Mouse (Mus musculus): ENCODE results near the gene Pgm1. TPM values are rescaled to one million over a fixed set of nuclear protein-coding genes. Genes with fewer than 3 reads are reported as not detected.

Gene Pgm1
- polyA plus RNA-seq, 1 experiment from 2014 or later: 63.5 TPM

DNA sequence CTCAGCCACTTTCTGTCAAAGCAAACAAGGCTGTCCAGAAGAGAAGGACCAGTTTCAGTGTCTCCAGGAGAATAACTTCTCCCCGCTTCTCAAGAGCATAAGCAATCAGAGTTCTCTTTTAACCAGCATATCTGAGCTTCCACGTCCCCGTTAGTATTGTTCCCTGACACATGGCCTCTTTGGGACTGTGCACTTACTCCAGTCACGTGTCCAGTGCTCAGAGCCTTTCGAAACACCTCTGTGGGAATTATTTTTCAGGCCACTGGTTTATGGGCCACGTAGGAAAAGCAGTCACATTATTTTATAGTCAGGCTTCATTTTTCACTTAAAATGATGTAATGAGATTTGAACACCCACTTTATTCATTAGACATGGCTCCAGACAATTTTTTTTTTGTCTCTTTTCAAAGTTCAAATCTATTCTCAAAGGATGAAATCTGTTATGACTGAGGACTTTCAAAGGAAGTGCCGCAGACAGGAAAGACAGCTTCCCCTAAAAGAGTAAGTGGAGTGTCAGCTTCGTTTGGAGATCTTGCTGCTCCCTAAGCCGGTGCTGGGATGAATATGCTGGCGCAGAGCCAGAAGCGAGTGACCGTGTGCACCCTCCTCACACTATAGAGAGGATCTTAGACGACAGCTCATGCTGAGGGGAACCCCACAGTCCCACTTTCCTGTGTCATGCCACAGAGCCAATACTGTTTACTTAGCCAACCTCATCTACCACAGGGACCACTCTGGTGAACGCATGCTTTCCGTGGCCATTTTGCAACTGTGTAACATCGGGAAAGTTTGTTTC lies 10.7 kb downstream of the Pgm1 start:
- DNase-seq (ENCODE audit: low spot score) (peak; percentile 12), ATAC-seq (replicated peaks; ENCODE audit: low FRiP score, low read depth) (no peak)
- Histone ChIP-seq H3K27me3 (ENCODE audit: insufficient read depth, low read length) (no peaks in the 10 kb centered on the region), H3K36me3 (ENCODE audit: insufficient read depth, low read length) (no peaks in the 10 kb centered on the region), H3K9ac (ENCODE audit: low read depth, low read length) (no peak overlapping the region), H3K4me2 (ENCODE audit: low read length) (no peak overlapping the region), H3K9me3 (replicated peaks; ENCODE audit: low read length) (no peaks in the 10 kb centered on the region), H3K4me3 (replicated peaks; ENCODE audit: low read depth, low read length) (no peak overlapping the region), H3K27ac (no peak overlapping the region), H3K4me1 (replicated peaks; ENCODE audit: insufficient read depth, low read length) (no peaks in the 10 kb centered on the region)
- WGBS: 61% methylated on average over 16 of the region's 16 CpGs
- TF ChIP-seq CTCF (IDR thresholded peaks at IDR 0.05; ENCODE audit: low read depth): no peak

DNA sequence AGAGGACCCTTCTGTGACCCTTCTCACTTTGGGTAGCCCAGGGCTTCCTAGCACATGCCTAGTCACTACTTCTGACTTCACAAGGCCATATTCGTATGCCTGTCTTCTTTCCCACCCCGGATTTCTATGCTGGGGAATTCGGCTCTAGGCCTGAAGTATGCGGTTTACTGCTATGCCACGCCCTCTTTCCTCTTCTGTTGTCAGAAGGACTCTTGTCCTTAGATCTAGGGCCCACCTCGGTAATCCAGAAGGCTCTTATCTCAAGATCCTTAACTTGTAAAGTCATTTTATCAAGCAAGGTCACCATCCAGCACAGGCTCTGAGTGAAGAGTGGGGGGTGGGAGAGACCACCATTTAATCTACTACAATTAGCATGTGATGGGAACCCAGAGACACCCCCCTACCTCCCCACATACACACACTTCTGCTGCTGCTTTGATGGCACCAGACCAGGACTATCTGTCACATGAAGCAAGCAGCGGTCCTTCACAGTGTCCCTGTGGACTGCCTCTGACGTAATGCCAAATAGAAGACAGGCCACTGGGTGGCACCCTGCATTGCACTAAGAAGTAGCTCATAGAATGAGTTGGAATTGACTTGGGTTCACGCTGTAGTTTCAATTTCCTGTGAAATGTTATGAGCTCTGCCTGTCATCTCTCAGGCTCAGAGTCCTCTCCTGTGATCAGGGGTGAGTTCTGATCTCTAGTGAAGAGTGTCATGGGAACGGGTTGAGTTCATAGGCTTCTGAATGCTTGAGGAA lies 12.6 kb downstream of the Pgm1 start:
- H3K36me3 ChIP-seq (ENCODE audit: insufficient read depth, low read length): no peaks in the 10 kb centered on the region
- H3K4me1 ChIP-seq (replicated peaks; ENCODE audit: insufficient read depth, low read length): no peaks in the 10 kb centered on the region
- H3K9me3 ChIP-seq (replicated peaks; ENCODE audit: low read length): no peaks in the 10 kb centered on the region
- ATAC-seq (replicated peaks; ENCODE audit: low FRiP score, low read depth): no peak
- no peak overlapping the region for H3K4me2 ChIP-seq (ENCODE audit: low read length)
- no peak overlapping the region for H3K4me3 ChIP-seq (replicated peaks; ENCODE audit: low read depth, low read length)
- TF ChIP-seq CTCF (IDR thresholded peaks at IDR 0.05; ENCODE audit: low read depth): peak; percentile 54
- 69% methylated on average over 10 of the region's 10 CpGs for WGBS
- DNase-seq (ENCODE audit: low spot score): peak; percentile 24
- no peaks in the 10 kb centered on the region for H3K27me3 ChIP-seq (ENCODE audit: insufficient read depth, low read length)
- no peak overlapping the region for H3K27ac ChIP-seq
- H3K9ac ChIP-seq (ENCODE audit: low read depth, low read length): no peak overlapping the region

DNA sequence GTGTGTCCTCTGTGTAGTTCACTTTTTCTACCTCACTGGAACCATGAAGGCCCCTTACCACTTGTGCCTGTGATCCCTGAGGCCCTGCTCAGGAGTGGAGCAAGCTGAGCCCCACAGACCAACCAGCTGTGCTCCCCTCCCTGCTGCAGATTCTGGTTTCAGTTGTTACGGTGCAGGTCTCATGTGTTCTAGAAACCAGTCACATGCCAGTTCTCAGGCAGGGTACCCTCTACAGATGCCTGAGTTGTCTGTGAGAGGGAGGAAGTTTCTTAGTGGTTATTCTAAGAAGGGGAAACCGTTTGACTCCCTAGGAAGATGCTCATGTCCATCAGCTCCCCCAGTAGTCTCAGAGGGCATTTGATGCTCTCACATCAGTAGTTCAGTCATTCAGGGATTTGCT lies 15.4 kb downstream of the Pgm1 start:
- Histone ChIP-seq H3K27me3 (ENCODE audit: insufficient read depth, low read length) (no peaks in the 10 kb centered on the region), H3K9me3 (replicated peaks; ENCODE audit: low read length) (no peaks in the 10 kb centered on the region), H3K36me3 (ENCODE audit: insufficient read depth, low read length) (no peaks in the 10 kb centered on the region), H3K4me3 (replicated peaks; ENCODE audit: low read depth, low read length) (no peak overlapping the region), H3K4me1 (replicated peaks; ENCODE audit: insufficient read depth, low read length) (no peaks in the 10 kb centered on the region), H3K27ac (no peak overlapping the region), H3K9ac (ENCODE audit: low read depth, low read length) (no peak overlapping the region), H3K4me2 (ENCODE audit: low read length) (no peak overlapping the region)
- TF ChIP-seq CTCF (IDR thresholded peaks at IDR 0.05; ENCODE audit: low read depth): no peak
- DNase-seq (ENCODE audit: low spot score) (no peak), ATAC-seq (replicated peaks; ENCODE audit: low FRiP score, low read depth) (no peak)
- 68% methylated on average over 2 of the region's 2 CpGs for WGBS

DNA sequence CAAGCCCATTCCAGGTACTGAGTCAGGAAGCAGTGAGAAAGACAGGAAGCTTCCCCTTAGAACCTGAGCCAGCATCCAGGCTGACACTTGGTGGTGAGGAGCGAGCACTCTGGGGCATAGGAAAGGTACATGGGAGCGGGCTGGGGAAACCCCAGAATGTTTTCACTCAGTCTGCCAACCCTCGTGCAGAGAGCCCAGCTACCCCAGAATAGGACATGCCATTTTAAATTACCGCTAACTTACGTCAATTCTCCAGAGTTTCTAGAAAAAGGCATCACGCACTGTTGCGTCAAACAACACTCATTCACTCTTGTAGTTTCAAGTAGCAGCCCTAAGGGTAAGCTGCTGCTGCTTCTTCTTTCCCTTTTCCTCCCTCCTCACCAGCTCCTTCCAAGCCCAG lies 15.8 kb downstream of the Pgm1 start:
- 89% methylated on average over 7 of the region's 7 CpGs for WGBS
- no peak for TF ChIP-seq CTCF (IDR thresholded peaks at IDR 0.05; ENCODE audit: low read depth)
- Histone ChIP-seq H3K4me3 (replicated peaks; ENCODE audit: low read depth, low read length) (no peak overlapping the region), H3K27ac (no peak overlapping the region), H3K4me1 (replicated peaks; ENCODE audit: insufficient read depth, low read length) (no peaks in the 10 kb centered on the region), H3K27me3 (ENCODE audit: insufficient read depth, low read length) (no peaks in the 10 kb centered on the region), H3K9ac (ENCODE audit: low read depth, low read length) (no peak overlapping the region), H3K36me3 (ENCODE audit: insufficient read depth, low read length) (no peaks in the 10 kb centered on the region), H3K9me3 (replicated peaks; ENCODE audit: low read length) (no peaks in the 10 kb centered on the region), H3K4me2 (ENCODE audit: low read length) (no peak overlapping the region)
- ATAC-seq (replicated peaks; ENCODE audit: low FRiP score, low read depth) (no peak), DNase-seq (ENCODE audit: low spot score) (no peak)

DNA sequence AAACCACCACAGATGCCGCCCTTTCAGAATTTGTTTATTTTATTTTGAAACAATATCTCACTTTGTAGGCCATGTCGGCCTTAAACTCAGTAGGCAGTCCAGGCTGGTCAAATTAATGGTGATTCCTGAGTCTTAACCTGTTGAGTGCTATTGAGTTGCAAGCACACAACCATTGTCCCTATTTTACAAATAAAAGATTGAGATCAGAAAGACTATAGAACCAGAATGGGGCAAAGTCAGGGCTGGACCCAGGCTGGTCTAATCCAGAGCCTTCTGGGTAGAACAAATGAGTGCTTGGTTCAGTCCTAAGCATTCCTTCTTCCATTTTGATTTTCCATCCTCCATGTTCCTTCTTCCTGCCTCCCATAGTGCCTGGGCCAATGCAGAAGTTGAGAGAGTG lies 17.3 kb downstream of the Pgm1 start:
- WGBS: 79% methylated on average over 2 of the region's 2 CpGs
- H3K27ac ChIP-seq: no peak overlapping the region
- no peaks in the 10 kb centered on the region for H3K9me3 ChIP-seq (replicated peaks; ENCODE audit: low read length)
- H3K9ac ChIP-seq (ENCODE audit: low read depth, low read length): no peak overlapping the region
- no peak overlapping the region for H3K4me3 ChIP-seq (replicated peaks; ENCODE audit: low read depth, low read length)
- no peaks in the 10 kb centered on the region for H3K36me3 ChIP-seq (ENCODE audit: insufficient read depth, low read length)
- no peak overlapping the region for H3K4me2 ChIP-seq (ENCODE audit: low read length)
- no peak for TF ChIP-seq CTCF (IDR thresholded peaks at IDR 0.05; ENCODE audit: low read depth)
- H3K4me1 ChIP-seq (replicated peaks; ENCODE audit: insufficient read depth, low read length): no peaks in the 10 kb centered on the region
- no peaks in the 10 kb centered on the region for H3K27me3 ChIP-seq (ENCODE audit: insufficient read depth, low read length)
- DNase-seq (ENCODE audit: low spot score): no peak
- no peak for ATAC-seq (replicated peaks; ENCODE audit: low FRiP score, low read depth)

DNA sequence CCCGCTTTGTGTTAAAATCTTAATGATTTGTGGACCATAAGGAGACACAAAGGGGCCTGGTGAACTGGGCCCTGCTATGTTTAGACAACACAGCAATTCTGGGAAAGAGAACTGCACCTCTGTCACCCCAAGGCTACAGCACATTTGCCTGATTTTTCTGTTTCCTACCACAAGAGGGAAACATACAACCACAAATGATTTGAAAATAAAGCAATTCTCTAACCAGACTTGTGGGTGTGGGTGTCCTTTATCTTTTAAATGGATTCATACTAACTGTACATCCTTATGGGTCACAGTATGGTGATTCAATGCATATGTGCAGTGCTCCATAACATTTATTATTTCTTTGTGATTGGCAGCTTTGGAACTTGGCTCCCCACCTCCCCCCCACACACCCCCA lies 18.0 kb downstream of the Pgm1 start:
- H3K27me3 ChIP-seq (ENCODE audit: insufficient read depth, low read length): no peaks in the 10 kb centered on the region
- no peak overlapping the region for H3K27ac ChIP-seq
- peak; percentile 82 for DNase-seq (ENCODE audit: low spot score)
- no peak overlapping the region for H3K9ac ChIP-seq (ENCODE audit: low read depth, low read length)
- no peaks in the 10 kb centered on the region for H3K36me3 ChIP-seq (ENCODE audit: insufficient read depth, low read length)
- H3K4me3 ChIP-seq (replicated peaks; ENCODE audit: low read depth, low read length): no peak overlapping the region
- TF ChIP-seq CTCF (IDR thresholded peaks at IDR 0.05; ENCODE audit: low read depth): peak; percentile 77
- no peak for ATAC-seq (replicated peaks; ENCODE audit: low FRiP score, low read depth)
- 61% methylated on average over 1 of the region's 1 CpGs for WGBS
- H3K4me1 ChIP-seq (replicated peaks; ENCODE audit: insufficient read depth, low read length): no peaks in the 10 kb centered on the region
- H3K4me2 ChIP-seq (ENCODE audit: low read length): no peak overlapping the region
- H3K9me3 ChIP-seq (replicated peaks; ENCODE audit: low read length): no peaks in the 10 kb centered on the region

All from kidney, postnatal 0 days (tissue).